Mouse (Mus musculus) CH12.LX (cell line): ENCODE results near the gene Gm6583.

ENCODE experiments used
- CTCF ChIP-seq, 2 experiments: IDR thresholded peaks in 1 of 2; conservative IDR thresholded peaks in 1 of 2; 2 replicates each; pipeline ENCODE4 v1.5.1; 2011 to 2012; ENCODE audit warnings: low read depth in 2 of 2, low read length in 2 of 2, improper control_type of control experiment in 1 of 2, inconsistent platforms in 1 of 2, mild to moderate bottlenecking in 1 of 2, moderate library complexity in 1 of 2
- EP300 ChIP-seq: IDR thresholded peaks from 2 replicates; pipeline ENCODE4 v1.6.1; 2011; ENCODE audit warnings: low read length, improper control_type of control experiment
- MAFK ChIP-seq: IDR thresholded peaks from 2 replicates; pipeline ENCODE4 v1.6.1; 2011; ENCODE audit warnings: low read length, improper control_type of control experiment; ENCODE audit not compliant: insufficient replicate concordance
- MAZ ChIP-seq: IDR thresholded peaks from 2 replicates; pipeline ENCODE4 v1.6.1; 2012; ENCODE audit warnings: low read depth, mild to moderate bottlenecking, inconsistent platforms, low read length, improper control_type of control experiment, moderate library complexity
- MXI1 ChIP-seq: IDR thresholded peaks from 2 replicates; pipeline ENCODE4 v1.6.1; 2011; ENCODE audit warnings: mild to moderate bottlenecking, low read depth, low read length, improper control_type of control experiment
- NELFE ChIP-seq: IDR thresholded peaks from 2 replicates; pipeline ENCODE4 v1.6.1; 2011; ENCODE audit warnings: low read depth, low read length, improper control_type of control experiment
- POLR2AphosphoS2 ChIP-seq: IDR thresholded peaks from 2 replicates; pipeline ENCODE4 v1.6.1; 2011; ENCODE audit warnings: low read depth, low read length, improper control_type of control experiment
- TBP ChIP-seq: conservative IDR thresholded peaks from 2 replicates; pipeline ENCODE4 v1.6.1; 2011; ENCODE audit warnings: low read depth, low read length, improper control_type of control experiment
- UBTF ChIP-seq: IDR thresholded peaks from 2 replicates; pipeline ENCODE4 v1.6.1; 2012; ENCODE audit warnings: low read depth, mild to moderate bottlenecking, inconsistent platforms, low read length, improper control_type of control experiment, moderate library complexity
- USF1 ChIP-seq: IDR thresholded peaks from 2 replicates; pipeline ENCODE4 v1.6.1; 2014; ENCODE audit warnings: low read depth, mild to moderate bottlenecking, inconsistent platforms, low read length, improper control_type of control experiment

DNA sequence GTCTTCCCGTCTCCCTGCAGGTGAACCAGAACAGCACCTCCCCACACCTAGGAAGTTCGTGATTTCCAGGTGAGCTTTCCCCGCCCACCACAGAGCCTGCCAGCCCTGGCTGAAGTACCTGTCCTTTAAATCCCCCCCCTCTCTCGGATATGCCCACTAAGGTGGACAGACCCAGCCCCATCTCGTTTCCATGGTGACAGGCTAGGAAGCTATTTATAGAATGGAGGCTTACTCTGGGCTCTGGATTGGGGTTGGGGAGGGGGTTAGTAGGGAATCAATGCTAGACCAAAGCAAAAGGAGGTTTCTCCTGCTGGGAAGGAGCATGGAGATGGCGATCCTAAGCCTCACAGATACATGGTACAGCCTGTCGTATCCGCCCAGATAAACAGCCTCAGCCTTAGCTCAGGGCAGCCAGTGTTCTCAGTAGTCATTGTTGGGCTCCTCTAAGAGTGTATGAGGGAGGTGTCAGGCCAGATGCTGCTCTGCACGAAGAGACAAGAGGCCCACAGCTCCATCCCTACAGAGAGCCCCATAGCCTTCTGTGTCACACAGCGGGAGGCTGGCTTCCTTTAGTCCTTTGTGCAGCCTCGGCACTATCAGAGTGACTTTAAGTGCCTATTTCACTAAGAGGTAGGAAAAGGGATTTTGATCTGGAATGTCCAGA is 42.5 kb downstream of the Gm6583 start:
- no peak for TF ChIP-seq MXI1
- TF ChIP-seq NELFE: no peak
- TF ChIP-seq UBTF: no peak
- no peak for TF ChIP-seq EP300
- TF ChIP-seq CTCF (conservative IDR thresholded peaks at IDR 0.05 in 1 of 2, IDR thresholded peaks at IDR 0.05 in 1 of 2; ENCODE audit: low read depth in 2 of 2, low read length in 2 of 2): no peak
- no peak for TF ChIP-seq MAFK
- TF ChIP-seq POLR2AphosphoS2: no peak
- TF ChIP-seq TBP: no peak
- no peak for TF ChIP-seq USF1
- TF ChIP-seq MAZ: no peak
